Mouse (Mus musculus) kidney, adult 8-10 months (tissue): ENCODE results near the gene Cpeb4.
"Not testable (repeated sequence)": the region's sequence is repeated elsewhere in the genome, so short reads cannot be mapped to it uniquely, and the experiment has no call there.

Experiments used
- DNase-seq, 2 experiments: peaks; one replicate each; pipeline ENCODE4 v3.0.0; 2022

The Cpeb4 gene

DNA sequence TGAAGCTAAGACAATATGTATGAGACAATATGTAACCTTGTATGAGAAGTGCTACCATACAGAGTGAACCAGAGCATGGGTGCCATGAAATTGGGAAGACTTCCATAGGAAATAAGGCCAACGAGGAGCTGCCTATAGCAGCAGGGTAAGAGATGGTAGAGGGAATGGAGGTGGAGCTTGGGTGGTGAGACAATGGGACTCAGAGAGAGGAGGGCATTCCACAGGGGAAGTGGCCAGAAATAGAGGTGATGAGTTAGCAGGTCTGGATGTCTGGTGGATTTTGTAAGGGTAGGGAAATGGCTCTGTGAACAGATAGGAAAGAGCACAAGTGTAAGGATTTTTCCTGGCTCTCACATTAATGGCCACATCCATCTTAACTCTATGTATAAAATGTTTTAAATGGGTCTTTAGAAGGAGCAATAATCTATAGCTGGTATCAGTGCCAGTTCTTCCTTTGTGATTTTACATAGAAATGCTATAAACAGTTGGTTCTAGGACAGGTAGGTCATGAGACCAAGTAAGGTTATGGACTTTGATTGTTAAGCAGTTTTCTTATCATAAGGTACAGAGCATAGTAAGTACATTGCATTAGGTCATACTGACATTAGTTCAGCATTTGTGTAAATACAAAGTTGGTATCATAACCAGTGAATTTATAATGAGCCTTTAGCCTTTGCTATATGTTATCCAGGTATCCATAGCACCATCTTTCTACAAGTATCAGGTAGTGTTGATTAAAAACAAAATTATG, 30.4 kb downstream of the Cpeb4 start:
- no peak for DNase-seq

DNA sequence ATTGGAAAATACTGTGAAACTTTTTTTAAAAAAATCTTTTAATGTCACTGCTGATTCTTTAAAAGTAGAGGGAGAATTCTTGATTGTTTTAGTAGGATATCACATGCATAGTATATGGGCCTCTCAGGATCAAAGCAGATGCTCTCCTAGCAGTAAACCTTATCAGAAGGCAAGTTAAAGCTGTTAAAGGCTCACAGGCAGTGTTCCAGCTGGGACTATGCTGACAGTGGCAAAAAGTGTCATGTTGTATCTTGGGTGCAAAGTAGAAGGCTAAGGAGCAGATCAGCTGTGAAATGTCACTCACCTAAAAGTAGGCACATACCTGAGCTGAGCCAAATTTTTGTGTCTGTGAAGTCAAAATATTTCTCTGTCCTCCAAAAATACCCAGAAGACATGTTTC, 34.5 kb downstream of the Cpeb4 start:
- peak; percentile 20 to 38 for DNase-seq

DNA sequence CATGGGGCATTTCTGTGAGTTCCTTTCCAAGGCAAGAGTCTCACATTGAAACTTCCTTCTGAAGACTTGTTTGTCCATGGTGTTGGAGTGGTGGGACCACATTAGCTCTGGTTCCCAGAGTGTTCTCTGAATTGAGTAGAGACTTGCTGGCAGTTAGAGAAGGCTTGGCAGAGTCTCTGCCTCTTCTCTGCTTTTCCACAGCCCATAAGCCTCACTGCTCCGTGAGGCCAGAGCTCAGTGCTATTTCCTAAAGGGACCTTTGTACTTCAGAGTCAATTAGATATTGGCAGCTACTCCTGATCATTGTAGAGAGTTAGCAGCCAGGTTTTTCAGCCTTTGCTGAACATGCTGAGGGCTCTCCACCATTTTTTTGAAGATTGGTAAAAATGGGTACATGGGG, 35.6 kb downstream of the Cpeb4 start:
- DNase-seq: peak in 1 of 2 experiments; percentile 32

DNA sequence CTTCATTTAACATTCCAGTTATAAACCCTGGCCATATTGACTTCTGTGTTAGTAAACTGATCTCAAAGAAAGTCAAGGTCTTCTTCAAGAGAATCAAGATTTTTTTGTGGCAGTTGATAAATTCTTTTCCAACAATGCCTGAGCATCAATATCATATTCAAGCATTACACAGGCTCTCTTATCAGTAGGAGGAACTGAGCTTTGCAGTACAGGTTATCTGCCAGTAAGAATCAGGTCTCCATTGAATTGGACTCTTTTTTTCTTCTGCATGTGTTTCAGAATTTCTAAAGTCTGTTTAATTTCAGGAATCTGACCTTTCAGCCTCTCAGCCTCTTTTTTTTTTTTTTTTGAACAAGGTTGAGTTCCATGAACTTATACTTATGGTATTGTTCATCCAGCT, 40.9 kb downstream of the Cpeb4 start:
- DNase-seq: no peak

DNA sequence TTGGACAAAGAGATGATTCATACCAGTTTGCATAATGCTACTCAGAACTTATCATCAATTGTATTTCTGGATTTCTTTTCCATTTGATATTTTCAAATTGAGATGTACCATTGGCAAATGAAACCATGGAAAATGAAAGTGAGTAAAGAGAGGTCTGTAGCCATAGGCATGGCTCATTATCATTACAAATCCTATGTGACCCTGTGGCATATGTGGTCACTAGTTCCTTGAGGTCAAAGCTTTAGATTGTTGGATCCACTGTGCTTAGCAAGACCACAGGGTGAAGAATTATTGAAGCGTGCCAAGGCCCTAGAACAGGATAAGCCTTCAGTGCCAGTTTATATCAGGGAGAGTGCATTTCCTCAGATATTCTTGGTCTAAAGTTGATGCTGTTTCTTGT, 45.8 kb downstream of the Cpeb4 start:
- no peak for DNase-seq

DNA sequence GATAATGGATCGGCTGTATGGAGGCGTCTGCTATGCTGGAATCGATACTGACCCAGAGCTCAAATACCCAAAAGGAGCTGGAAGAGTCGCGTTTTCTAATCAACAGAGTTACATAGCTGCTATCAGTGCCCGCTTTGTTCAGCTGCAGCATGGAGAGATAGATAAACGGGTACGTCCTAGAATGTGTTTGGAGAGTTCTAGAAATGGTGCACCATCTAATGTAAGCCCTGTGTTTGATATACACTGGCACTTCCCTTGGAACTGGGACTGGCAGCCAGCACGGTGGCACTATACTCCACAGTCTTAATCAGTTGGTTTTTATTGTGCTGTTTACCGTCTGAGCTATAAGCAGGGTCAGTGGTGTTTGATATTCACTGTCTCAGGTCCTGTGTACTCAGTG, 58.0 kb downstream of the Cpeb4 start:
- DNase-seq: no peak

DNA sequence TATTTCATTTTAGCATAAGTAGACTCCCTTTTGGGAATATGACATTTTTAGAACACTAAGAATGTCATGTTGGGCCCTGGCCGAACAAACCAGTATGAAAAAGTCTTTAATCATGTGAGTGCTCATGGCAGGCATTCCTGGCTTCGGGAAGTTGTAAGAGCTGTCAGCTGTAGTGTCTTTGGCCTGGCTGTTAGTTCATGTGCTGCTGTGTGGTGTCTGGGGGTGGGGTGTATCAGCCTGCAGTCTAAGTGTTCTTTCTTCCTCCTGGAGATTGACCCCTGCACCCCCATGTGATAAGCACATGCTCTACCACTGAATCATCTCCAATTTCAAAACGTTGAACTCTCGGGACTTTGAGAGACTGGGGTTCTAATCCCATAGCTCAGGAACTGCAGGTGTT, 63.6 kb downstream of the Cpeb4 start:
- DNase-seq: no peak

DNA sequence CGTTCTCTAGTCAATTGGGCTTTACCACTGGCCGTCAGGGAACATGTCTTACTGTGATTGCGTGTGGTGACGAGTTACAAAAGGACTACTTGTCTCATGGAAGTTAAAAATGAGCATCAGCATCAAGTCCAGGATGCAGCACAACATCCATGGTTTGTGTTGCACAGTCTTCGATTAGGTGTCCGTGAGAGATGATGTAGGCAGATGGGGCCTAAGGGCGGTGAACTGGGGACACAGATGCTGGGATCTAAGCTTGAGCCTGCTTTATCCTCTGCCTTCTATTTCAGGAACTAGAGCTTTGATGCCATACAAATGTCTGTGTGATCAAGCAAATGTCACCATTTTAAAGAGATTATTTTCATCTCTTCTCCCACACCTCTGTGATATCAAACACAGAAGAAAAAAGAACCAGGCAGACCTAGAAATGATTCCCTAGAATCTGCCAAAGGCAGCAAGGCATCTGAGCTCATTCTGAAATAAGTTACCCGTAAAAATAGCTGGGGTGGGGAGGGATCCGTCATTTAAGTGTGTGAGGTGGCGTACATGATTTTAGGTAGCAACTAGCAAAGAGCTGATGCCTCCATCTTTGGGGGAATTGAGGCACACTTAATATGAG, 65.0 kb downstream of the Cpeb4 start:
- DNase-seq: no peak

DNA sequence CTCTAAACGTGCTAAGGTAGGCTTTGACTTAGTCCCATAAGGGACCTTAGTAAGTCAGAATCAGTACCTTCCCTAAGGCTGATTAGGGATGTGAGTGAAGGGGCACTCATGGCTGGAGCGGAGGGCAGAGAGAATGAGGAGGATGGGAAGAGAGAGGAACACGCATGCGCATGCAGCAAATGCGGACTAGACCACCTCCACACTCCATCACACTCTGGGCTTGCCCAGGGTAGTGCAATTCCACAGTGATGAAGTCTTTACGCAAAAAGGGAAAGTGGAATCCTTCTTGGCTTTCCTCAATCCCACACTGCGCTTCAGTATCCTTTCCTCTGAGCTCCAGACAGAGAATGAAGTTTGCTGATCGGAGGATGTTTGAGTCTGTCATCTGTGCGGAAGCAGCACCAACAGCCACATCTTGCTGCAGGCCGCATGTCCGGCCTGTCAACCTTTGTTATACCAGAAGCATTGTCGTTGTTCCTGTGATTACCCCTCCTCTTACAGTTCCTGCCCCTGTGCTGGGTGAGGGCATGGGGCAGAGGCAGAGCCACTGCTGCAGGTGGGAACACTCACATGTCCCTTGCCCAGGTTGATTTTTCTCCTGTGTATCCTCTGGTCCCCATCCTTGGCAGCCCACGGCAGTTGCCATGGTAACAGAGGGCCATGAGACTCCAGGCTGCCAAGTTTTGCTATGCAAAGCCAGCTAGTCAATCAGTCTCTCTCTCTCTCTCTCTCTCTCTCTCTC, 69.1 kb downstream of the Cpeb4 start:
- no peak for DNase-seq

DNA sequence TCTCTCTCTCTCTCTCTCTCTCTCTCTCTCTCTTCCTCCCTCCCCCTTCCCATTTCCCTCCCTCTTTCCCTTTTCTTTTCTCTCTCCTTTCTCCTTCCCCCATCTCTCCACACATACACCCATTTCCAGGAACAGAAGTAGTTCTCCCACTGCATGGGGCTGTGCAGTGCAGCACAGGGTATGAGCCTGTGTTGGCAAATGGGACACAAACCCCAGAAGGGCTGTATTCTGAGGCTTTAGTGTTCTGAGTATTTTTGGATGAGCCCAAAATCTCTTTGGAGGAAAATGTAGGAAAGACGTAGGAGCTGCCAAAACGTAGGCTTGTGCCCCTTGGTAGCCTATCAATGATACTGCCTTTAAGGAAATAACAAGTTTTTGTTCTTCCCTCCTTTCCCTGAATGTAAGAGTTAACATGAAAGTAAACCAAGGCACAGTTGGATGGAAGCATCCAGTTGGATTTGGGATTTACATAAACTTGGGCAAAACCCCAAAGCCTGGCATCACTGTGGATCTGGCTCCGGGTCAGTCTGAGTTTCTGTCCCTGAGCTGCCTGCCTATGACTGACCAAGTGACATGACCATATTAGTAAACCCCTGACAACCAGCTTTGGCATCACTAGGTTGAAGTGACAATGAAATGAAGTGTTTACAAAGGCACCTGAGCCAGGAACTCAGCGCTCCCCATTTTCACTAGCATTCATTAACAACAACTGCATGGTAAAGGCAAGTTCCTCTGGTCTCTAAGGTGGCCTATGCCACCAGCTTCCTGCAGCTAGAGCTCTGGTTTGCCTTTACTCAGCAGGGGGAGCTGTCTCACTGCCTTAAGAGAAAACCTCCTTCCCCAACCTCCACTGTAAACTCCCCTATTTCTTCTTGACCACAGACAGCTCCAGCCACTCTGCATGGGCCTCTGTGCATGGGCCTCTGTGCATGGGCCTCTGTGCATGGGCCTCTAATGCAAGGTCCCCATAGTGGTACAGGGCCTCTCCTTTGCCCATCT, 69.9 kb downstream of the Cpeb4 start:
- no peak for DNase-seq

DNA sequence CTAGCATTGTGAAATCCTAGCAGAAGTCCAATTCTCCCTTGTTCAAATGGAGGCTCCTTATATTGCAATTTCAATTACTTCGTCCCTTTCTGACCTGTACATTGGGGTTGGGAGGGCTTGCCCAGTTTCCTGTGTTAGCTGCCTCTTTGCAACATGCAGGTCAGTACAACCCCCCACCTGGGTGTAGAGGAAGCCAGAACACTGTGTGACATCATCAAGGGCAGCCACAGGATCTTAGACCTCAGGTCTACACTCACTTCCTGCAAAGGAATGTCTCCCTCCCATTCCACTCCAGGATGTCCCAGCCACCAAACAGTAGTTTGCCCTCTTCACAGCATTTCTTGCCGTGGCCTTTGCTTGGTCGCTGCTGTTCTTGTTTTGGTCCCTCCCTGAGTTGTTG, 73.5 kb downstream of the Cpeb4 start:
- no peak for DNase-seq

DNA sequence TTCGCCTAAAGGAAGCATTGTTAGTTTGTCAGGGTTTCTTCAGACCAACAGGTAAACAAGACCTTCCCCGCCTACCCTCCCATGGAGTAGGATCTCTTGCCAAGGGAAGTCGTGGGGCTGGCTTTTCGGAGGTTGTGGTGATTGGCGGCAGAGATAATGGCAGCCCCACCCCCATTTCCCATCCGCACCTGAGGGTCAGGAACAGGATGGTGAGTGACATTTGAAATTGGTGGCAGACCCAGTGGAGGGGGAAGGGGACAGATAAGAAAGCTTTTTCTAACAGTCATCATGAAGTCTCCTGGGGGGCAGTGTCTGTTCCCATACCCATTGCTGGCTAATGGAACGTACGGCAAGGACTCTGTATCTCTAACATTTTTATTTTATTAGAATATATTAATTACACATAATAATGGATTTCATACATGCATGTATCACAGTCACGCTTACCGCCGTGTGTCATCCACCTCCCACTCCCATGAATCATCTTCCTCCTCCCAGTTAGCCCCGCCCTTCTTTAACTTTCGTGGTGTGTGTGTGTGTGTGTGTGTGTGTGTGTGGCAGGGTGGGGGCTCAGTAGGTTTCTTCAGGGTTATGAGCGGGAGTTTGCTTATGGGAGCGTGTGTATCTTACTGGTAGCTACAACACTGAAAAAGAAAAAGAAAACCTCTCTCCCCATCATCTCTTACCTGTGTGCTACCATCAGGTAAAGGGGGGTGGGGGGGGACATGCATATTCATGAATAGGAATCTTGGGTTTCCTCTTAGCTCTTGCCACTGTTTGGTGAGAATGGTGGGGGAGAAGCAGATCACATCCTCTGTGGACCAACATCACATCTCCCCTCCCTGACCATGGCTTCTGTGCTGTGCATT, 76.7 kb downstream of the Cpeb4 start:
- DNase-seq: no peak

DNA sequence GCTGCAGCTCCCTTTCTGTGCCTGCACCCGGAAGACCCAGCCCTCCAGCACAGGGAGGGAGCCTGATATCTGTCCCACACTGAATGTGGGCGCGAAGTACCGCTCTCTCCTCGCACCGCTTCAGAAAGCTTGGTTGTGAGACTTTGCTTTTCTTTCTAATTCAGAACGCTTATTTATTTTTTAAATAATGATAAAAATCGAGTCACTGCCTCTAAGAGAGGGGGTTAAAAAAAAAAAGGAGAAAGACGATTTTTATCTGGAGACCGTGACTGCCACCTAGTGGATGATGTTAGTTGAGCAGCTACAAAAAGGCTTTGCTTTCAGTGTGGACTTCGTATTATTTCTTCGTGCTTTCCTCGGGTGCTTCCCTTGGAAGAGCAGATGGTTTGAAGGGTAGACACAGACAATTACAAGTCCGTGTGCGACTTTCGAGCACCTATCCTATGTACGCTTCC, 77.3 kb downstream of the Cpeb4 start:
- peak; percentile 52 to 72 for DNase-seq

DNA sequence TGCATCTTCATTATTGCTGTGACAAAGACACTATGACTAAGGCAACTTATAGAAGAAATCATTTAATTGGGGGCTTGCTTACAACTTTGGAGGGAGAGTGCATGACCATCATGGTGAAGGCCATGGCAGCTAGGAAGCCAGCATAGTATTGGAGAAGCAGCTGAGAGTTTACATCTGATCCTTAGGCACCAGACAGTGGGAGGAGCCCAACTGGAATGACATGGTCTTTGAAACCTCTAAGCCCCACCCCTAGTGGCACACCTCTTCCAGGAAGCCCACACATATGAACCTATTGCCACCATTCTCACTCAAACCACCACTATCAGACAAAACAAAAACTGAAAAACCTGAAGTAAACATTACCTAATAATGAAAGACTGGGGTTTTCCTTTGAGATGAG, 88.1 kb downstream of the Cpeb4 start:
- no peak for DNase-seq

DNA sequence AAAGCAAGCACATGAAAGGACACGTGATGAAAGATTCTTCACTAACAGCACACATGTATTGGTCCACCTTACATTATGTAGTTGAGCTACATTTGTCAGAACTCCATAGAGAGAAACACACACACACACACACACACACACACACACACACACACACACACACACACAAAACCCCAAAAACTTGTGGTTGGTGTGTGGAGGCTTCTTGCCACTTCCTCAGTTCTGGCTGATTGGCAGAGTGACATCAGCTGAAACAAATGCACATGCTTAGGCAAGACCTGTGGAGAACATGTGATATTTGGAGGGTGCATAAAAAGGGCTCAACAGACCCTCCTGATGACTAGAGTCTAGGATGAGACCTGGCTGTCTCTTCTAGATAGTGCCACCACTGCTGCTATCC, 92.0 kb downstream of the Cpeb4 start:
- no peak for DNase-seq

DNA sequence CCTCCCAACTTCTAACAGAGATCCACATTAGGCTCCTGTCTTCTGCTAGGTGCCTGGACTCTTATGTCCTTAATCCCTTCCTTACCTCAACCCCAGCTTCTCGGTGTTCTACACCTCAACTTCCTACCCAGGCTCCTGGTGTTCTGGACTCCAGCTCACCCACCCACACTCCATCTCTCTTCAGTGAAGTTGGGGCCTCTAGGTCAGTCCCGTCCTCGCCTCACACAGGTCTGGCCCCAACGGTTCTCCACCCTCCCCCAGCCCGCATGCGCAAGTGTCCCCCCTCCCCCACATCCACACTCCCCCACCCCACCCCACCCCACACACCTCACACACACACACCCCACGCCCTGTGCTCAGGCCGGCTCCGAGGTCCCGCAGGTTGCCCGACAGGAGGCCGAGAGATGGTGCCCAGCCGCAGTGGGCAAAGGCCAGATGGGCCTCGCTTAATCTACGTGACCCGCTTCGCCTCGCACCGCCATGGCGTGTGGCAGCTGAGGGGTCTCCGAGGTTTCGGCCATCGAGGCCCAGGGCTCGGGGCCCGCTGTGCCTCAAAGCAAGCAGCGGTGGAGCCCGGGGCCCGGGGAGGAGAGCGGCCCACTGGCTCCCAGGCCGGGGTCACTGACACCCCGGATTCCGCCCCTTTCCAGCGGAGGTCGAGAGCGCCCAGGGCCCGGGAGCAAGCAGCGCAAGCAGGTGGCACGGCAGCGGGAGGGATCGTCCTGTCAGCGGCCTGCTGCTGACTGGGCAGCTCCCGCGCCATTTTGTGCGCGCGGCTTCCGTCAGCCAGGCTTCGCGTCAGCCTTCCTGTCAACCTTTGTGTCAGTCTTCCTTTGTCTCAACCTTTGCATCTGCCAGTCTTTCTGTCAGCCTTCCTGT, 93.5 kb downstream of the Cpeb4 start, which contains the start of gene 4930524B15Rik:
Gene 4930524B15Rik (plus strand): TSS at position 337 of the 879 bp plus-strand sequence.
- DNase-seq: no peak

DNA sequence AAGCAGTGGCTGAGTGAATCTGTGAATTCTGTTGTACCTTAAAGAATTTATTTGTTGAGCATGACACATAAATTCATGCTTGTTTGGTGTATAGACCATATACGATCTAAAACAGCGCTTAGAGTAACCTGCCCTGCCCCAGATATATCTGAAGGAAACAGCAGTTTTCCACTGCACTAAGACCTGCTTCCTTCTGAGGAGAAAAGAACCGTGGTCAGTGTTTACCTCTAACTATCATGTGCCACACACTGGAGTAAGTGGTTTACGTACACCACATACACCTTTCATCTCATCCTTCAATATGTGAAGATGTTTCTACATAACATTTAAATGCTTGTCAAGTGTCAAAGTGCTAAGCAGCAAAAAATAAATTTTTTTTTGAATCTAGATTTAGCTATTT, 102.1 kb downstream of the Cpeb4 start:
- DNase-seq: no peak

DNA sequence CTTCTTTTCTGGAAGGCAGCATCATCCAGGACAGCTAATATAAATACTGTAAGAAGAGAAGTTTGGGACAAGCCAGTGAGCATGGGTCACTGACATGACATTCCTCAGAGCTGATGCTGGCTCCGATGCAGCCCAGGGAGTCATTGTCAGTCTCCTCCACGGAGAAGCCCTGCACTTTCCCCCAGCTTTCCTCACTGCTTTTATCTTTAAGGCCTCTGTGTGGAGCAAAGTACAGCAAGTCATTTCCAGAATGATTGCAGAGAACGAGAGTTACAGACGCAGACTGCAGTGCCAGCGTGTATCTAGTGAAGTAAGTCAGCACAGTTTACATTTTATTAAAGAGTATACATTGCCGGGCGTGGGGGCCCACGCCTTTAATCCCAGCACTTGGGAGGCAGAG, 102.8 kb downstream of the Cpeb4 start:
- no peak for DNase-seq

DNA sequence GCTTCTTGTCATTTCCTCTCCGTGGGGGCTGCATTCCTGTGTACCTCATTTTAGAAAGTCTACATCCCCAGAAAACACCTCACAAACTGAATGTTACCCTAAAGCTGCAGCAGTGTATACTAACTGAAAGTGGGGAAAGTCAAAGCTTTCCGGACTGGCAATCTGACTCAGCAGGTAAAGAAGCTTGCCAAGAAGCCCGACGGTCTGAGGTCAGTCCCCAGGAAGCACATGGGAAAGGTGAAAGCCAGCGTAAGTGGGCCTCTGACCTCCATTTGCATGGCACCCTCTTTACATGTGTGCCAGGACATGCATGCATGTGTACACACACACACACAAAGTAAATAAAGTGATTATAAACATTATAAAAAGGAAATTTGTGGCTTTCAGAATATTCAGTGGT, 103.7 kb downstream of the Cpeb4 start:
- DNase-seq: no peak

DNA sequence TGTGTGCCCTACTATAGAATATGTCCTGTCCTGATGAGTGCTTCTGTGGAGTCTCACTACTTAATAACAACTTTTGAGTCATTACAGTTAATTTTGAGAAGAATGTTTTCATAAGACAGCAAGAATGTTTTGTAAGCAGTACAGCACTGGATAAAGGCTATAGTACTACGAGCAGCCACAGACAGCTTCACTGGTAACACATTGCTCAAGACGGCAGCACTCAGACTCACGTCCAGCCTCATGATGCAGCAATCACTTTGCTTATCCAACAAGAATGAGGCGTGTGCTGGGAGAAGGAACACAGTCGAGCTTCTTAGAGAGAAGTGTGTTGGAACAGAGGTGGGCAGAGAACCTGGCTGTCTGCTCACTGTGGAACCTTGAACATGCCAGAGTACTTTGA, 104.1 kb downstream of the Cpeb4 start:
- no peak for DNase-seq

DNA sequence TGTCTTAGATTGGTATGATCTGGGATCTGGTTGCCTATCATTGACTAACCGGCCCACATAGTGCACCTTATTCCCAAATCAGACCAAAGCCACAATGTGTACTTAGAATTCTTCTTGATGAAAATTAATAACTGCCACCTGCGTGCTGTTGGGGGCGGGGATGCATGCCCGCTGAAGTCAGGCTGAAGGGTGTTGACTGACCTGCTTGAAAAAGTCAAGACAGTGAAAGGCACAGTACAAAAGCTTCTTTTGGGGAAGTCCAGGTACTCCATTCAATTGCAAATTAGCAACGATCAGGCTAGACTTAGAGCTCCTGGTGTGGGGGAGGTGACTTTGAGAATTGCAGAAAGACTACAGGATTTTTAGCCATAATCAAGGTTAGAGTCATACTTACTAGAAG, 108.1 kb downstream of the Cpeb4 start:
- not testable (repeated sequence) for DNase-seq
